Mouse (Mus musculus) limb, embryonic 10.5 days (tissue): ENCODE measurements around the gene S1pr5. TPM values are rescaled to one million over a fixed set of nuclear protein-coding genes. Genes with fewer than 3 reads are reported as not detected.
"Not testable (repeated sequence)": the region's sequence is repeated elsewhere in the genome, so short reads cannot be mapped to it uniquely, and the experiment has no call there.

Experiments
- DNase-seq: peaks from one replicate; pipeline ENCODE4 v3.0.0-alpha.2; 2017; ENCODE audit warnings: low spot score
- H3K27ac ChIP-seq: fragments of 300-500 bp; sonication (generic); 2 replicates; pipeline ENCODE4 v1.5.1; 2016; ENCODE audit warnings: mild to moderate bottlenecking
- H3K27me3 ChIP-seq: fragments of 300-500 bp; sonication (generic); 2 replicates; pipeline ENCODE4 v1.6.1; 2016; ENCODE audit warnings: low read depth, mild to moderate bottlenecking; ENCODE audit not compliant: poor library complexity, severe bottlenecking
- H3K36me3 ChIP-seq: fragments of 300-500 bp; sonication (generic); 2 replicates; pipeline ENCODE4 v1.6.1; 2016; ENCODE audit warnings: mild to moderate bottlenecking, moderate library complexity
- H3K4me1 ChIP-seq: fragments of 300-500 bp; sonication (generic); 2 replicates; pipeline ENCODE4 v1.6.1; 2016
- H3K4me3 ChIP-seq: fragments of 300-500 bp; sonication (generic); 2 replicates; pipeline ENCODE4 v1.5.1; 2016; ENCODE audit warnings: mild to moderate bottlenecking, moderate library complexity
- H3K9me3 ChIP-seq: fragments of 300-500 bp; sonication (generic); replicated peaks from 2 replicates; pipeline ENCODE4 v1.6.1; 2016; ENCODE audit warnings: mild to moderate bottlenecking
- WGBS: fragments of 180-500 bp; shearing (Covaris S2); methylation state at CpG from one replicate; pipeline ENCODE4 v1.1.7; 2016; 5-methylcytosine and 5-hydroxymethylcytosine counted together
- polyA plus RNA-seq: library from polyadenylated mRNA; unstranded; fragments of >200 nt; fragmentation: Nextera tagmentation; extraction: Ambion mirVana; gene quantifications from 2 replicates; pipeline ENCODE4 v1.2.1, GENCODE M21; 2016

S1pr5 gene
- polyA plus RNA-seq, 1 experiment from 2014 or later = 0.33 TPM

- H3K27me3 ChIP-seq = no peaks in the 10 kb centered on the region
- H3K36me3 ChIP-seq = peaks cover 98% of the 10 kb centered on the region
- no peaks in the 10 kb centered on the region for H3K4me1 ChIP-seq
- WGBS = 86% methylated on average over 8 of the region's 8 CpGs
- H3K4me3 ChIP-seq = no peak overlapping the region
- H3K27ac ChIP-seq = no peak overlapping the region
- no peak for DNase-seq
- H3K9me3 ChIP-seq = no peaks in the 10 kb centered on the region
These were observed 28.1 kb upstream of the S1pr5 start for GRCm38 (mm10) chr9:21276307-21276706.

- no peak overlapping the region for H3K4me3 ChIP-seq
- H3K9me3 ChIP-seq = no peaks in the 10 kb centered on the region
- no peaks in the 10 kb centered on the region for H3K27me3 ChIP-seq
- H3K4me1 ChIP-seq = no peaks in the 10 kb centered on the region
- 90% methylated on average over 12 of the region's 12 CpGs for WGBS
- no peak for DNase-seq
- H3K27ac ChIP-seq = no peak overlapping the region
- peaks cover 98% of the 10 kb centered on the region for H3K36me3 ChIP-seq
These were observed 27.5 kb upstream of the S1pr5 start for GRCm38 (mm10) chr9:21275727-21276126.

GRCm38 (mm10) chr9:21275013-21275710 lies 26.9 kb upstream of the S1pr5 start:
- 83% methylated on average over 7 of the region's 7 CpGs for WGBS
- H3K4me1 ChIP-seq = no peaks in the 10 kb centered on the region

GRCm38 (mm10) chr9:21274336-21274735 lies 26.1 kb upstream of the S1pr5 start:
- DNase-seq = no peak
- Histone ChIP-seq H3K9me3 (no peaks in the 10 kb centered on the region), H3K36me3 (peaks cover 97% of the 10 kb centered on the region), H3K4me1 (no peaks in the 10 kb centered on the region), H3K27me3 (no peaks in the 10 kb centered on the region), H3K27ac (no peak overlapping the region), H3K4me3 (no peak overlapping the region)
- WGBS = 92% methylated on average over 3 of the region's 3 CpGs

More at GRCm38 (mm10) chr9:21275013-21275710, 26.9 kb upstream of the S1pr5 start:
- H3K36me3 ChIP-seq = peaks cover 99% of the 10 kb centered on the region
- no peak for DNase-seq
- H3K27ac ChIP-seq = no peak overlapping the region
- H3K27me3 ChIP-seq = no peaks in the 10 kb centered on the region
- H3K9me3 ChIP-seq = no peaks in the 10 kb centered on the region
- H3K4me3 ChIP-seq = no peak overlapping the region

- no peaks in the 10 kb centered on the region for H3K27me3 ChIP-seq
- no peak for DNase-seq
- H3K4me3 ChIP-seq = no peak overlapping the region
- H3K27ac ChIP-seq = no peak overlapping the region
- 81% methylated on average over 7 of the region's 7 CpGs for WGBS
- no peaks in the 10 kb centered on the region for H3K9me3 ChIP-seq
- H3K4me1 ChIP-seq = no peaks in the 10 kb centered on the region
- H3K36me3 ChIP-seq = peaks cover 97% of the 10 kb centered on the region
These were observed 25.4 kb upstream of the S1pr5 start for GRCm38 (mm10) chr9:21273520-21274228.

GRCm38 (mm10) chr9:21273094-21273493 lies 24.9 kb upstream of the S1pr5 start:
- no peak for DNase-seq
- no peaks in the 10 kb centered on the region for H3K4me1 ChIP-seq
- WGBS = 88% methylated on average over 8 of the region's 8 CpGs
- no peaks in the 10 kb centered on the region for H3K9me3 ChIP-seq
- H3K27me3 ChIP-seq = no peaks in the 10 kb centered on the region
- no peak overlapping the region for H3K27ac ChIP-seq
- H3K4me3 ChIP-seq = no peak overlapping the region
- H3K36me3 ChIP-seq = peaks cover 98% of the 10 kb centered on the region

- Histone ChIP-seq H3K4me3 (no peak overlapping the region), H3K27ac (no peak overlapping the region), H3K27me3 (no peaks in the 10 kb centered on the region), H3K36me3 (peaks cover 98% of the 10 kb centered on the region), H3K4me1 (no peaks in the 10 kb centered on the region), H3K9me3 (no peaks in the 10 kb centered on the region)
- 91% methylated on average over 9 of the region's 9 CpGs for WGBS
- no peak for DNase-seq
These were observed 24.1 kb upstream of the S1pr5 start for GRCm38 (mm10) chr9:21272391-21272790.

GRCm38 (mm10) chr9:21269590-21269989 lies 21.3 kb upstream of the S1pr5 start:
- DNase-seq, H3K27ac ChIP-seq, H3K27me3 ChIP-seq, H3K9me3 ChIP-seq, H3K4me3 ChIP-seq: not testable (repeated sequence)
- WGBS = 85% methylated on average over 5 of the region's 5 CpGs
- Histone ChIP-seq H3K36me3 (peaks cover 79% of the 10 kb centered on the region), H3K4me1 (peaks cover 20% of the 10 kb centered on the region)

GRCm38 (mm10) chr9:21268305-21268704 lies 20.1 kb upstream of the S1pr5 start:
- 95% methylated on average over 16 of the region's 16 CpGs for WGBS
- no peaks in the 10 kb centered on the region for H3K9me3 ChIP-seq
- H3K36me3 ChIP-seq = peaks cover 67% of the 10 kb centered on the region
- no peak for DNase-seq
- H3K27me3 ChIP-seq = no peaks in the 10 kb centered on the region
- no peak overlapping the region for H3K4me3 ChIP-seq
- no peak overlapping the region for H3K27ac ChIP-seq
- H3K4me1 ChIP-seq = peaks cover 24% of the 10 kb centered on the region

- Histone ChIP-seq H3K4me3 (0 out of 2 replicates have a peak overlapping the region, but pooled peaks have one; percentile 6), H3K27ac (no peak overlapping the region), H3K36me3 (peaks cover 52% of the 10 kb centered on the region), H3K27me3 (no peaks in the 10 kb centered on the region), H3K9me3 (no peaks in the 10 kb centered on the region), H3K4me1 (peaks cover 24% of the 10 kb centered on the region)
- 87% methylated on average over 5 of the region's 5 CpGs for WGBS
- DNase-seq = no peak
These were observed 18.6 kb upstream of the S1pr5 start for GRCm38 (mm10) chr9:21266889-21267288.

- Histone ChIP-seq H3K4me1 (peaks cover 26% of the 10 kb centered on the region), H3K4me3 (peak overlapping the region; percentile 83), H3K27ac (peak overlapping the region; percentile 88), H3K9me3 (no peaks in the 10 kb centered on the region), H3K36me3 (peaks cover 40% of the 10 kb centered on the region), H3K27me3 (no peaks in the 10 kb centered on the region)
- DNase-seq = no peak
- WGBS = 5% methylated on average over 11 of the region's 11 CpGs
These were observed 17.4 kb upstream of the S1pr5 start for GRCm38 (mm10) chr9:21265611-21266010.

- H3K27ac ChIP-seq = peak within 1 kb of the TSS; percentile 88
- H3K4me3 ChIP-seq = peak within 1 kb of the TSS; percentile 83
- no peaks in the 10 kb centered on the region for H3K9me3 ChIP-seq
- peaks cover 31% of the 10 kb centered on the region for H3K4me1 ChIP-seq
- DNase-seq = peak; percentile 99
- H3K27me3 ChIP-seq = no peaks in the 10 kb centered on the region
- H3K36me3 ChIP-seq = peaks cover 34% of the 10 kb centered on the region
- WGBS = under 1% methylated on average over 49 of the region's 49 CpGs
These were observed 16.8 kb upstream of the S1pr5 start, which contains the start of gene Atg4d for GRCm38 (mm10) chr9:21265000-21265561. Atg4d (plus strand) TSS chr9:21265293.
